Mouse (Mus musculus) hindbrain, embryonic 10.5 days (tissue): ENCODE measurements around the gene Pole4. TPM values are rescaled to one million over a fixed set of nuclear protein-coding genes. Genes with fewer than 3 reads are reported as not detected.
"Not testable (repeated sequence)": the region's sequence is repeated elsewhere in the genome, so short reads cannot be mapped to it uniquely, and the experiment has no call there.

Experiments used
- DNase-seq: peaks from one replicate; pipeline ENCODE4 v3.0.0-alpha.2; 2017; ENCODE audit warnings: low spot score
- H3K27ac ChIP-seq: fragments of 300-500 bp; sonication (generic); 2 replicates; pipeline ENCODE4 v1.5.1; 2016; ENCODE audit warnings: mild to moderate bottlenecking, moderate library complexity
- H3K27me3 ChIP-seq: fragments of 300-500 bp; sonication (generic); 2 replicates; pipeline ENCODE4 v1.6.1; 2016; ENCODE audit warnings: mild to moderate bottlenecking; ENCODE audit not compliant: poor library complexity, insufficient read depth, severe bottlenecking
- H3K36me3 ChIP-seq: fragments of 300-500 bp; sonication (generic); 2 replicates; pipeline ENCODE4 v1.6.1; 2016; ENCODE audit warnings: mild to moderate bottlenecking, moderate library complexity
- H3K4me1 ChIP-seq: fragments of 300-500 bp; sonication (generic); replicated peaks from 2 replicates; pipeline ENCODE4 v1.6.1; 2016; ENCODE audit warnings: mild to moderate bottlenecking
- H3K4me3 ChIP-seq: fragments of 300-500 bp; sonication (generic); 2 replicates; pipeline ENCODE4 v1.5.1; 2016; ENCODE audit warnings: mild to moderate bottlenecking, moderate library complexity
- H3K9me3 ChIP-seq: fragments of 300-500 bp; sonication (generic); 2 replicates; pipeline ENCODE4 v1.6.1; 2016; ENCODE audit warnings: mild to moderate bottlenecking, moderate library complexity
- WGBS: fragments of 180-500 bp; shearing (Covaris S2); methylation state at CpG from one replicate; pipeline ENCODE4 v1.1.7; 2016; 5-methylcytosine and 5-hydroxymethylcytosine counted together
- polyA plus RNA-seq: library from polyadenylated mRNA; unstranded; fragments of >200 nt; fragmentation: Nextera tagmentation; extraction: Ambion mirVana; gene quantifications from 2 replicates; pipeline ENCODE4 v1.2.1, GENCODE M21; 2016

Pole4 gene
- polyA plus RNA-seq, 1 experiment from 2014 or later: 87.5 TPM

DNA sequence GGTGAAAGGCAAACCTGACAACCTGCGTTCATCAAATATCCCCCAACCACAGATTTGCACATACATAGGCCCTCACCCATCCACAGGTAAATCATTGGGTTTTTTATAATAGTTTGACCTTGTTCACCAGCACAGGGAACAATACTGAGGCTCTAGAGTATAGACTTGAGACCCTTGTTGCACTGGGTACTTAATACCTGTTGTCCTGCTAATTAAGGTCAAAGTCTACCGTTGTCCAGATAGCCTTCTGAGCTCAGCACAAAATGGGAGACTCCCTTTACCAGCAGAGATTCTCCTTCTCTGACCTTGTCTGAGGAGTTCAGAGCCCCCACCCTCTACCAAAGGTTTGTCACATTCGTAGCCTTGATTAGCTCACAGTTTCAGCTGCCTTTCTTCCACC lies 1.5 kb downstream of the Pole4 start:
- DNase-seq: no peak
- no peaks in the 10 kb centered on the region for H3K36me3 ChIP-seq
- no peaks in the 10 kb centered on the region for H3K27me3 ChIP-seq
- no peaks in the 10 kb centered on the region for H3K9me3 ChIP-seq
- no peak overlapping the region for H3K4me3 ChIP-seq
- peaks cover 15% of the 10 kb centered on the region for H3K4me1 ChIP-seq
- no peak overlapping the region for H3K27ac ChIP-seq
- WGBS: 91% methylated on average over 3 of the region's 3 CpGs

DNA sequence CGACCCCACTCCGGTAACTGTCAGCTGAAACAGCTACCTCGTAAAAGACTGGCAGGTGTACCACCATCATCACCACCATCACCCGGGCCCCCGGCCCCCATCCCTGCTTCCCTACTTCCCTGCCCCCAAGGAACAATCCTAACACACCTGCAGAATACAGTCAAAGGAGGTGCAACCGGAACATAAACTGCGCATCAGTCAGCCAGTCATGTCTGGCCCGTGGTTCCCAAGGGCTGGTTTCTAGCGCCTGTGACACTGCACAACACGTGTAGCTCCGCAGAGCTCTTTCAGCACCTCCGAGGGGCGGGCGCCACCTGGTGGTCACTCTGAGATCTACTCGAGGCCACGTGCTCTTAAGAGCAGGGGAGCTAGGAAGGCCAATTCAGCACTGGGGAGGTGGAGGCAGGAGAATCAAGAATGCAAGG lies 2.6 kb downstream of the Pole4 start:
- no peaks in the 10 kb centered on the region for H3K9me3 ChIP-seq
- H3K4me1 ChIP-seq: peaks cover 15% of the 10 kb centered on the region
- no peak overlapping the region for H3K4me3 ChIP-seq
- no peaks in the 10 kb centered on the region for H3K27me3 ChIP-seq
- H3K36me3 ChIP-seq: no peaks in the 10 kb centered on the region
- 34% methylated on average over 16 of the region's 16 CpGs for WGBS
- no peak overlapping the region for H3K27ac ChIP-seq
- DNase-seq: peak; percentile 89

DNA sequence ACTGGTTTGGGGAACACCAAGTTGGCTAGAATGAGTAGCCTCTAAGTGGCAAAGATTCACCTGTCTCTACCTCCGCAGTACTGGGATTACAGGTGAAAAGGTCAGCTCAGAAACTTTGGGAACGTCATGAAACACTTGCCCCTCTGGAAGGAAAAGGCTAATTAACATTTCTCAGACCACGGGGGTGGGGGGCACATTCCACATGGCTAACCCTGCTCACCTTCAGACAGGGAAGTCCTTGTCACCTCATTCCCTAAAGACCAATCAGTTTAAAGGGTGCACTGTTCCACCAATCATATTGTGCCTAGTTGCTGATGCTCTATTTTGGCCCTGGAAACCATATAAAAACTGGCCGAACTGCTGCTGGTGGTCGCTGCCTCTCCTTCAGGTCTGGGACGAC lies 3.9 kb downstream of the Pole4 start:
- WGBS: 73% methylated on average over 6 of the region's 6 CpGs
- H3K4me1 ChIP-seq: peaks cover 15% of the 10 kb centered on the region

DNA sequence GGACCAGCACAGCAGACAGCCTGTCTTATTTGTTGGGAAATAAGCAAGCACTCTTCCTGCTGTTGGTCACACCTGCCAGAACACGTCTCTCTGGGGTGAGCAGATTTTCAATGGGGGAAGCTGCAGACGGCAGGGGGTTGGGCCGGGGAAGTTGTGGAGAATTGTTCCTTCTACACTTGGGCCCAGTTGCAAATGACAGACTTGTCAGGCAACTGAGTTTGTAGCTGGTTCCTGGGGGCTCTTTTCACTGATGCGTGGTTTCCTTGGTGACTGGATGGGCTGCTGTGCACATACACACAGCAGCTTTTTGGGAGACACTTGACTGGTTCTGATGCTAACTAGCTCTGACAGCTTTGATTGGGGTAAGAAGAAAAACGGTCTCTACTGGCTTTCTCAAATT lies 5.3 kb downstream of the Pole4 start:
- no peaks in the 10 kb centered on the region for H3K9me3 ChIP-seq
- WGBS: 13% methylated on average over 5 of the region's 5 CpGs
- no peak for DNase-seq
- H3K27ac ChIP-seq: no peak overlapping the region
- H3K36me3 ChIP-seq: no peaks in the 10 kb centered on the region
- no peak overlapping the region for H3K4me3 ChIP-seq
- peaks cover 15% of the 10 kb centered on the region for H3K4me1 ChIP-seq
- H3K27me3 ChIP-seq: no peaks in the 10 kb centered on the region

More for the DNA sequence above, 3.9 kb downstream of the Pole4 start:
- no peak for DNase-seq
- Histone ChIP-seq H3K4me3 (no peak overlapping the region), H3K9me3 (no peaks in the 10 kb centered on the region), H3K27me3 (no peaks in the 10 kb centered on the region), H3K27ac (no peak overlapping the region), H3K36me3 (no peaks in the 10 kb centered on the region)

DNA sequence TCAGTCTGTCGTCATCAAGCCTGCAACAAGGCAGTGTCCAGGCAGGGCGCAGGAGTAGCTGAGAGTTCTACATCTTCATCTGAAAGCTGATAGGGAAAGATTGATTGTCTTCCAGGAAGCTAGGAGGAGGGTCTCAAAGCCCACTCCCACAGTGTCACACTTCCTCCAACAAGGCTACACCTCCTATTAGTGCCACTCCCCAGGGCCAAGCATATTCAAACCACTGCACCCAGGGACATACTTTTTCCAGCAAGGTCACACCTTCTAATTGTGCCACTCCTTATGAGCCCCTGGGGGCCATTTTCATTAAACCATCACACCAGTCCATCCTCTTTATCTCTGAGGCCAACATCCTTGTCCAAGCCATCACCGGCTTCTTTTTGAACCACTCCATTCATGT lies 8.4 kb downstream of the Pole4 start:
- Histone ChIP-seq H3K27me3 (no peaks in the 10 kb centered on the region), H3K9me3 (no peaks in the 10 kb centered on the region), H3K36me3 (no peaks in the 10 kb centered on the region), H3K4me3 (no peak overlapping the region), H3K27ac (no peak overlapping the region), H3K4me1 (peaks cover 17% of the 10 kb centered on the region)
- no peak for DNase-seq
- WGBS: 95% methylated on average over 3 of the region's 3 CpGs

DNA sequence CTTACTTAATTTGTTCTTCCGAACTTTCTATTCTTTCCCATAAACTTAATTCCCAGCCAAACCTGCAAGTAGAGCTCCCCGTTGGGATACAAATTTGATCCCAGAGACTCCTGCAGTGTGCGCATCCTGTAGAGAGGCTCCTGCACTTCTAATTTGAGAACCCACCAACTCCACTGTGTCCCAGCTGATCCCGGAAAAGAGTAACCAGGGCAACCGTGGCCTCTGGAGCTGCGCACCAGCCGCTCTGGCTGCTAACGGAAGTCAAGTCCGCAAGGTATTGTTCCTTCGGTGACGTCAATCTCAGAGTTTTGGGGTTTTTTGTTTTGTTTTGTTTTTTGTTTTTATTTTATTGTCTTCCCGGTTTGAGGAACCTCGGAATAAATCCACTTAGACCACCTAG lies 10.5 kb downstream of the Pole4 start:
- peak; percentile 27 for DNase-seq
- no peaks in the 10 kb centered on the region for H3K27me3 ChIP-seq

DNA sequence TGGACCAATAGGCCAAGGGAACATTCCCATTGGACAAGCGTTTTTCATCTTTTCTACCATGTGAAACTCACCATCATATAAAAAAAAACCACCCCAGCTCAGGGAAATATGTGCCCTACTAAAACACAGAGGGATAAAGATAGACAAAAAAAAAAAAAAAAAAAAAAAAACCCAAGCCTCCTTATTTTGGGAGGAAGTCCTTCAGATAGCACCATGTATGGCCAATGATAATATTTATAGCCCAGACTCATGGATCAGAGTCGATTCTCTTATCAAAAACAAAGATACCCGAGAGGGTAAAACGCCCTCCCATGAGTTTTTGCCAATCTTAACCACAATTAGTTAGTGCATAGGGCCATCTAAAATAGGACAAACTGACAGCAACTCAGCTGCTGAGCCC lies 15.7 kb downstream of the Pole4 start:
- 0 out of 2 replicates have a peak, but pooled peaks cover 8% of the 10 kb centered on the region for H3K4me1 ChIP-seq
- H3K36me3 ChIP-seq: no peaks in the 10 kb centered on the region
- no peak for DNase-seq
- no peaks in the 10 kb centered on the region for H3K27me3 ChIP-seq
- WGBS: 93% methylated on average over 4 of the region's 4 CpGs
- H3K4me3 ChIP-seq: no peak overlapping the region
- no peaks in the 10 kb centered on the region for H3K9me3 ChIP-seq
- no peak overlapping the region for H3K27ac ChIP-seq

More for the DNA sequence above, 10.5 kb downstream of the Pole4 start:
- Histone ChIP-seq H3K36me3 (no peaks in the 10 kb centered on the region), H3K4me3 (no peak overlapping the region), H3K27ac (no peak overlapping the region), H3K9me3 (no peaks in the 10 kb centered on the region), H3K4me1 (peaks cover 7% of the 10 kb centered on the region)
- 52% methylated on average over 13 of the region's 13 CpGs for WGBS

DNA sequence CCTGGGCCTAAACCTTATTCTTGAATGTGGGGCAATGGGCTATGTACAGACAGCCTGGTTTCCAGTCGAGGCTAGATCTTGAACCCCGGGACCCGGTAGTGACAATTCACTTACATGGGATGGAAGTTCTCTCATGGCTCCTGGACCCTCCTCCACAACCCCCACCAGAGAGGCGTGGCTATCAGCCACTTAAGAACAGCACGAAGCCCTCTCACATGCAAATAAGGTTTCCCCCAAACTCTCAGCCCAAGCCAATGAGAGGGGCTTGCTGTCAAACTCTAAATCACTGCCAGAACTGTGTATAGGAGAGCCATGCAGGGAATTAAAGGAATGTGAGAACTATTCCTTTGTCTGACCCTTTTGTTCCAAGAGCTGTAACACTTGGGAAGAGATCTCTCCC lies 16.6 kb downstream of the Pole4 start:
- H3K9me3 ChIP-seq, H3K4me1 ChIP-seq, H3K27me3 ChIP-seq, H3K36me3 ChIP-seq, DNase-seq, H3K4me3 ChIP-seq, H3K27ac ChIP-seq: not testable (repeated sequence)
- 50% methylated on average over 5 of the region's 5 CpGs for WGBS

DNA sequence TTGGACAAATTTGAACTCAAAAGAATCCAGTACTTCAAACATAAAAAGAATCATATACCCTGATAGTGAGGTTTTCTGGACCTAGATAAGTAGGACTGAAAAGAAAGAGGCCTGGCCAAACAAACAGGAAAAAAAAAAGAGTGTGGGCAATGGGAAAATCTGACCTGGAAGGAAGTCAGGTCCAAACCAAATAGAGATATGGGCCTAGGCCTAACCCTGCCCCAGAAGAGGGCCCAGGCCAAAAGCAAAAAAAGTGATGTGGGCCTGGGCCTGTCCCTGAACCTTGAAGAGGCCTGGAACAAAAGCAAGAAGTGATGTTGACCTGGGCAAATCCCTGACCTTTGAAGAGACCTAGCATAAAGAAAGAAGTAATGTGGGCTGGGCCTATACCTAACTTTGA lies 21.0 kb downstream of the Pole4 start:
- Histone ChIP-seq H3K27me3 (no peaks in the 10 kb centered on the region), H3K9me3 (no peaks in the 10 kb centered on the region), H3K36me3 (no peaks in the 10 kb centered on the region), H3K27ac (no peak overlapping the region), H3K4me1 (0 out of 2 replicates have a peak, but pooled peaks cover 8% of the 10 kb centered on the region), H3K4me3 (no peak overlapping the region)
- DNase-seq: no peak

DNA sequence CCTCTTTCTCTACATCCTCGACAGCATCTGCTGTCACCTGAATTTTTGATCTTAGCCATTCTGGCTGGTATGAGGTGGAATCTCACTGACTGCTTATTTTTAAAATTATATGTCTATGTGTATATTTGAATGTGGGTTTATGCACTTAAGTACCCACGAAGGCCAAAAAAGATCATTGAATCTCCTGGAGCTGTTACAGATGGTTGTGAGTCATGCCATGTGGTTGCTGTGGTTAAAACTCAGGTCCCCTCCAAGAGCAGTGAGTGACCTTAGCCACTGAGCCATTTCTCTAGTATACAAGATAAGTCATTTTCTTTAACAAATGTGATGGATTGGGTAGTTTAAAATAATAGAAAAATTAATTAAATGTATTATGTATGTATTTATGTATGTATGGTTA lies 25.9 kb downstream of the Pole4 start:
- H3K27ac ChIP-seq, H3K9me3 ChIP-seq, H3K4me1 ChIP-seq, H3K4me3 ChIP-seq, H3K27me3 ChIP-seq, H3K36me3 ChIP-seq, DNase-seq: not testable (repeated sequence)
- 83% methylated on average over 2 of the region's 2 CpGs for WGBS

DNA sequence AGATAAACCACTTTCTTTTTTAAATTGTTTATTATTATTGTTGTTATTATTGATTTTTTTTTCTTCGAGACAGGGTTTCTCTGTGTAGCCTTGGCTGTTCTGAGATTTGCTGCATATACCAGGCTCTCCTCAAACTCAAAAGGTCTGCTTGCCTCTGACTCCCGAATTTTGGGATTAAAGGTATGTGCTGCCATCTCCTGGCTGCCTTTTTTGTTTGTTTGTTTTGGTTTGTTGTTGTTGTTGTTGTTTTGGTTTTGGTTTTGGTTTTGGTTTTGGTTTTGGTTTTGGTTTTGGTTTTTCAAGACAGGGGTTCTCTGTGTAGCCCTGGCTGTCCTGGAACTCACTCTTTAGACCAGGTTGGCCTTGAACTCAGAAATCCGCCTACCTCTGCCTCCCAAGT lies 27.5 kb downstream of the Pole4 start:
- not testable (repeated sequence) for DNase-seq, H3K4me3 ChIP-seq, H3K36me3 ChIP-seq, H3K27ac ChIP-seq, H3K9me3 ChIP-seq, H3K27me3 ChIP-seq, H3K4me1 ChIP-seq
- WGBS: 77% methylated on average over 3 of the region's 3 CpGs

DNA sequence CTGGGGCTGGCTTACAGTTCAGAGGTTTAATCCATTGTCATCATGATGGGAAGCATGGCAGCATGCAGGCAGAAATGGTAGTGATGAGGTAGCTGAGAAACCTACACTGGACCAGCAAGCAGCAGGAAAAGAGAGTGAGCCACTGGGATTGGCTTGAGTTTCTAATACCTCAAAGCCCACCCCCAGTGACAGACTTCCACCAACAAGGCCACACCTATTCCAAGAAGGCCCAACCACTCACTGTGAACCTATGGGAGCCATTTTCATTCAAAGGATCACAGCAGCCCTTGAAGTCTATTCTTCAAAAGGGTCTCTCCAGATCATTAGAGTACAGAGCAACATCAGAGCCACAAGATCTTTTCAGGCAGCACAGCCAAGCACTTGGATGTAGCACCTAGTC lies 38.7 kb downstream of the Pole4 start:
- no peaks in the 10 kb centered on the region for H3K27me3 ChIP-seq
- no peaks in the 10 kb centered on the region for H3K36me3 ChIP-seq
- no peaks in the 10 kb centered on the region for H3K9me3 ChIP-seq
- H3K4me3 ChIP-seq: no peak overlapping the region
- no peak for DNase-seq
- no peaks in the 10 kb centered on the region for H3K4me1 ChIP-seq
- no peak overlapping the region for H3K27ac ChIP-seq

DNA sequence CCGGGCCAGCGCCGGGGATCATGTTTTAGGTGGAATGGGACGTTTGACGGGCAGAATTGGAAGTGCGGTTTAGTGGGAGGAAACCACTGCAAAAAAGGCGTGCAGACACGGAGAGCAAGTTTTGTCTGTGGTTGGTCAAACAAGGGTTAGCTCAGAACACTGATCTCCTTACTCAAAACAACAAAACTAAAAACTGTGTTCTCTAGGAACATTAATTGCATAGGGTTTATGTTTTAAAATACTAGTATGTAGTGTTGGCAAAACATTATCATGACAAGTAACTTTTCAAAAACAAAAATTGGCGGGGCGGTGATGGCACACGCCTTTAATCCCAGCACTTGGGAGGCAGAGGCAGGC lies 52.0 kb downstream of the Pole4 start:
- H3K4me3 ChIP-seq: peak overlapping the region; percentile 67
- no peaks in the 10 kb centered on the region for H3K9me3 ChIP-seq
- no peaks in the 10 kb centered on the region for H3K27me3 ChIP-seq
- H3K36me3 ChIP-seq: peaks cover 17% of the 10 kb centered on the region
- 37% methylated on average over 11 of the region's 11 CpGs for WGBS
- peaks cover 15% of the 10 kb centered on the region; the same call in 1 of the 2 replicates for H3K4me1 ChIP-seq
- DNase-seq: no peak
- peak overlapping the region; percentile 97 for H3K27ac ChIP-seq

DNA sequence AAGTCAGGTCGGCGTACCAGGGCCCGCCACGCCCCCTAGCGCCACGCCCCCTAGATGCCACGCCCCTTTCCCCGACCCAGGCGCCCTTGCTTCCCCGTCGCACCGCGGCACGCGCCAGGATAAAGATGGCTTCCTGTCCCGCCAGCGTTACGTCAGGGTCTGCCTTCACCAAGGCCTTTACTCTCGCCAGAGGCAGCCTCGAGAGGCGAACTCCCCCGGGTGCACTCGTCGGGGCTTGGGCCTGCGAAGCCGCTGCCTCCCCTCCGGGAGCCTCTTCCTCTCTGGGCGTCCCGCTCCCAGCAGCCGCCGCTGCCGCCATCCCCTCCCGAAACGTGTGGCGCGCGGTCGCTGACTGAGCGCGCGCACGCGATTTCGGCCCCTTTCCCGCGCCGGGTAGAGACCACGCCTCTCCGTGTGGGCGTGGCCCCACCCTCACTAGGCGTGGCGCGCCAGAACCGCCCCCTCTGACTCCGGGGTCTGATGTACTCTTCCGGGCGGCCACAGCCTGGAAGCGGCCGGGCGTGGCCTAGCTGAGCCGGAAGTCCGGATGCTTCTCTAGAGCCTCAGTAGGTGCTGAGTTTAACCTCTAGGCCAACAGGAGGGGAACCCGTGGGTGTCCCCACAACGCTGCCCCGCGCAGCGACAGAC lies 52.5 kb downstream of the Pole4 start:
- H3K9me3 ChIP-seq: no peaks in the 10 kb centered on the region
- no peaks in the 10 kb centered on the region for H3K27me3 ChIP-seq
- peaks cover 18% of the 10 kb centered on the region; the same call in 1 of the 2 replicates for H3K4me1 ChIP-seq
- peaks cover 22% of the 10 kb centered on the region for H3K36me3 ChIP-seq
- H3K27ac ChIP-seq: peak overlapping the region; percentile 97
- WGBS: under 1% methylated on average over 67 of the region's 67 CpGs
- peak; percentile 95 for DNase-seq
- H3K4me3 ChIP-seq: peak overlapping the region; percentile 67
